Mouse (Mus musculus): ENCODE data around the gene Dnajc5. TPM values are rescaled to one million over a fixed set of nuclear protein-coding genes. Genes with fewer than 3 reads are reported as not detected.

The Dnajc5 gene
- polyA plus RNA-seq, 1 experiment = 95.2 TPM

Other genes with a start within 250 kb of the Dnajc5 start
- gene Gmeb2, start 232.4 kb upstream of the Dnajc5 start, polyA plus RNA-seq (2012; rRNA removed) = 13.5 and 14.6 TPM in 2 replicates
- 0.12 and 0.14 TPM in 2 replicates for gene Stmn3, start 206.0 kb upstream of the Dnajc5 start, polyA plus RNA-seq (2012; rRNA removed)
- 43.5 and 57.6 TPM in 2 replicates for gene Rtel1, start 200.7 kb upstream of the Dnajc5 start, polyA plus RNA-seq (2012; rRNA removed)
- 35.0 and 35.7 TPM in 2 replicates for gene Zgpat, start 155.6 kb upstream of the Dnajc5 start, polyA plus RNA-seq (2012; rRNA removed)
- 33.4 and 37.9 TPM in 2 replicates for gene Arfrp1, start 155.1 kb upstream of the Dnajc5 start, polyA plus RNA-seq (2012; rRNA removed)
- gene Lime1, start 140.4 kb upstream of the Dnajc5 start, polyA plus RNA-seq (2012; rRNA removed) = 38.2 and 50.2 TPM in 2 replicates
- 9.3 and 9.9 TPM in 2 replicates for gene Zbtb46, start 61.1 kb upstream of the Dnajc5 start, polyA plus RNA-seq (2012; rRNA removed)
- gene Abhd16b, start 27.3 kb upstream of the Dnajc5 start, polyA plus RNA-seq (2012; rRNA removed) = 0.67 and 0.73 TPM in 2 replicates
- 49.7 and 55.1 TPM in 2 replicates for gene Tpd52l2, start 23.3 kb upstream of the Dnajc5 start, polyA plus RNA-seq (2012; rRNA removed)
- 132 and 164 TPM in 2 replicates for gene Uckl1, start 64.4 kb downstream of the Dnajc5 start, polyA plus RNA-seq (2012; rRNA removed)
- 28.2 and 34.0 TPM in 2 replicates for gene Prpf6, start 71.4 kb downstream of the Dnajc5 start, polyA plus RNA-seq (2012; rRNA removed)
- gene Zfp512b, start 72.3 kb downstream of the Dnajc5 start, polyA plus RNA-seq (2012; rRNA removed) = 63.5 and 63.7 TPM in 2 replicates
- 54.5 and 62.2 TPM in 2 replicates for gene Samd10, start 78.7 kb downstream of the Dnajc5 start, polyA plus RNA-seq (2012; rRNA removed)
- gene Gm29797, start 136.5 kb downstream of the Dnajc5 start, polyA plus RNA-seq (2012; rRNA removed) = not detected in 2 replicates
- 53.9 and 64.8 TPM in 2 replicates for gene Sox18, start 151.2 kb downstream of the Dnajc5 start, polyA plus RNA-seq (2012; rRNA removed)
- gene Tcea2, start 159.8 kb downstream of the Dnajc5 start, polyA plus RNA-seq (2012; rRNA removed) = 16.8 and 20.6 TPM in 2 replicates
- 47.1 and 76.5 TPM in 2 replicates for gene Rgs19, start 173.5 kb downstream of the Dnajc5 start, polyA plus RNA-seq (2012; rRNA removed)
- 0.39 and 1.7 TPM in 2 replicates for gene Lkaaear1, start 178.0 kb downstream of the Dnajc5 start, polyA plus RNA-seq (2012; rRNA removed)
- 0.20 TPM in 2 replicates for gene Oprl1, start 194.5 kb downstream of the Dnajc5 start, polyA plus RNA-seq (2012; rRNA removed)
- not detected in 2 replicates for gene Myt1, start 242.8 kb downstream of the Dnajc5 start, polyA plus RNA-seq (2012; rRNA removed)